Mouse (Mus musculus) midbrain, postnatal 0 days (tissue): ENCODE measurements around the gene Lrrc3c. TPM values are rescaled to one million over a fixed set of nuclear protein-coding genes. Genes with fewer than 3 reads are reported as not detected.

ENCODE experiments used
- ATAC-seq: fragments of 200-750 bp; cut with Nextera tagmentation; 2 replicates; pipeline ENCODE4 v1.8.0; 2017; ENCODE audit warnings: moderate number of reproducible peaks, mild to moderate bottlenecking, moderate TSS enrichment, moderate library complexity; ENCODE audit not compliant: low FRiP score
- DNase-seq: peaks from one replicate; pipeline ENCODE4 v3.0.0-alpha.2; 2015; ENCODE audit warnings: low spot score
- H3K27ac ChIP-seq: fragments of 300-500 bp; sonication (generic); 2 replicates; pipeline ENCODE4 v1.5.1; 2014; ENCODE audit warnings: low read depth, mild to moderate bottlenecking, low read length, mixed read lengths
- H3K27me3 ChIP-seq: fragments of 300-500 bp; sonication (generic); 2 replicates; pipeline ENCODE4 v1.6.1; 2014; ENCODE audit warnings: low read length, control low read depth, mixed read lengths; ENCODE audit not compliant: insufficient read depth
- H3K36me3 ChIP-seq: fragments of 300-500 bp; sonication (generic); 2 replicates; pipeline ENCODE4 v1.6.1; 2014; ENCODE audit warnings: low read length, control low read depth, mixed read lengths; ENCODE audit not compliant: insufficient read depth
- H3K4me1 ChIP-seq: fragments of 300-500 bp; sonication (generic); 2 replicates; pipeline ENCODE4 v1.6.1; 2014; ENCODE audit warnings: mild to moderate bottlenecking, control low read depth, antibody characterized with exemption, low read length, mixed read lengths; ENCODE audit not compliant: insufficient read depth
- H3K4me2 ChIP-seq: fragments of 300-500 bp; sonication (generic); 2 replicates; pipeline ENCODE4 v1.6.1; 2014; ENCODE audit warnings: low read depth, mild to moderate bottlenecking, low read length, mixed read lengths; ENCODE audit not compliant: poor library complexity, severe bottlenecking
- H3K4me3 ChIP-seq: fragments of 300-500 bp; sonication (generic); 2 replicates; pipeline ENCODE4 v1.5.1; 2014; ENCODE audit warnings: low read depth, mild to moderate bottlenecking, low read length, moderate library complexity
- H3K9ac ChIP-seq: fragments of 300-500 bp; sonication (generic); replicated peaks from 2 replicates; pipeline ENCODE4 v1.6.1; 2014; ENCODE audit warnings: mild to moderate bottlenecking, low read length, moderate library complexity, mixed read lengths; ENCODE audit not compliant: poor library complexity, severe bottlenecking
- H3K9me3 ChIP-seq: fragments of 300-500 bp; sonication (generic); 2 replicates; pipeline ENCODE4 v1.6.1; 2016; ENCODE audit warnings: low read length, control low read depth
- CTCF ChIP-seq: IDR thresholded peaks from 2 replicates; pipeline ENCODE4 v1.5.1; 2016; ENCODE audit warnings: antibody characterized with exemption, mild to moderate bottlenecking
- WGBS: fragments of 180-500 bp; shearing (Covaris S2); extraction: QIAGEN DNeasy Blood & Tissue Kit; methylation state at CpG from one replicate; pipeline ENCODE4 v1.1.7; 2014; 5-methylcytosine and 5-hydroxymethylcytosine counted together
- polyA plus RNA-seq: library from polyadenylated mRNA; unstranded; fragments of >200 nt; fragmentation: Nextera tagmentation; extraction: Ambion mirVana; gene quantifications from 2 replicates; pipeline ENCODE4 v1.2.1, GENCODE M21; 2015
- total RNA-seq: library from RNA; depleted of rRNA; stranded (reverse); fragments of >200 nt; gene quantifications from 2 replicates; pipeline ENCODE4 v1.2.3, GENCODE M21; 2014; rRNA removed

Lrrc3c gene
- total and polyA plus RNA-seq, 2 experiments from 2014 or later, result not detected

- Histone ChIP-seq H3K27me3 (no peaks in the 10 kb centered on the region), H3K9ac (no peak overlapping the region), H3K4me1 (no peaks in the 10 kb centered on the region), H3K36me3 (no peaks in the 10 kb centered on the region), H3K4me3 (no peak overlapping the region), H3K27ac (no peak overlapping the region), H3K9me3 (no peaks in the 10 kb centered on the region), H3K4me2 (no peak overlapping the region)
- no peak for DNase-seq
- no peak for TF ChIP-seq CTCF
- WGBS, result 76% methylated on average over 3 of the region's 3 CpGs
- ATAC-seq, result no peak
These were observed 46.7 kb downstream of the Lrrc3c start for GRCm38 (mm10) chr11:98644757-98645156.

GRCm38 (mm10) chr11:98645946-98646345 lies 47.9 kb downstream of the Lrrc3c start:
- WGBS, result 88% methylated on average over 2 of the region's 2 CpGs
- no peak for TF ChIP-seq CTCF
- H3K9ac ChIP-seq, result no peak overlapping the region
- no peaks in the 10 kb centered on the region for H3K27me3 ChIP-seq
- no peak for DNase-seq
- H3K36me3 ChIP-seq, result no peaks in the 10 kb centered on the region
- no peak overlapping the region for H3K4me3 ChIP-seq
- ATAC-seq, result no peak
- H3K9me3 ChIP-seq, result no peaks in the 10 kb centered on the region
- no peak overlapping the region for H3K27ac ChIP-seq
- H3K4me2 ChIP-seq, result no peak overlapping the region
- H3K4me1 ChIP-seq, result no peaks in the 10 kb centered on the region

- Histone ChIP-seq H3K36me3 (no peaks in the 10 kb centered on the region), H3K4me2 (no peak within 1 kb of the TSS), H3K9ac (no peak within 1 kb of the TSS), H3K27me3 (no peaks in the 10 kb centered on the region), H3K27ac (no peak within 1 kb of the TSS), H3K4me1 (no peaks in the 10 kb centered on the region), H3K4me3 (no peak within 1 kb of the TSS), H3K9me3 (no peaks in the 10 kb centered on the region)
- ATAC-seq, result no peak
- no peak for DNase-seq
- WGBS, result 54% methylated on average over 2 of the region's 2 CpGs
- no peak for TF ChIP-seq CTCF
These were observed 48.4 kb downstream of the Lrrc3c start, which contains the start of gene Gsdma2 for GRCm38 (mm10) chr11:98646459-98646858. Gsdma2 (plus strand) TSS chr11:98646759.

Other genes starting within 250 kb of the Lrrc3c start
- gene Ppp1r1b, start 249.9 kb upstream of the Lrrc3c start, total RNA-seq, result 1.8 and 5.0 TPM in 2 replicates
- gene Ppp1r1b, start 249.9 kb upstream of the Lrrc3c start, polyA plus RNA-seq, result 4.2 and 5.3 TPM in 2 replicates
- 31.2 and 56.1 TPM in 2 replicates for gene Stard3, start 239.9 kb upstream of the Lrrc3c start, total RNA-seq
- gene Stard3, start 239.9 kb upstream of the Lrrc3c start, polyA plus RNA-seq, result 23.8 and 28.2 TPM in 2 replicates
- not detected in 2 replicates for gene Tcap, start 214.5 kb upstream of the Lrrc3c start, total RNA-seq
- gene Tcap, start 214.5 kb upstream of the Lrrc3c start, polyA plus RNA-seq, result not detected in 2 replicates
- gene Pnmt, start 211.8 kb upstream of the Lrrc3c start, total RNA-seq, result 1.1 and 4.3 TPM in 2 replicates
- 3.4 and 3.9 TPM in 2 replicates for gene Pnmt, start 211.8 kb upstream of the Lrrc3c start, polyA plus RNA-seq
- 10.1 and 10.9 TPM in 2 replicates for gene Pgap3, start 197.8 kb upstream of the Lrrc3c start, total RNA-seq
- 7.0 and 7.7 TPM in 2 replicates for gene Pgap3, start 197.8 kb upstream of the Lrrc3c start, polyA plus RNA-seq
- gene Erbb2, start 185.8 kb upstream of the Lrrc3c start, total RNA-seq, result 8.1 and 9.4 TPM in 2 replicates
- 3.9 and 4.5 TPM in 2 replicates for gene Erbb2, start 185.8 kb upstream of the Lrrc3c start, polyA plus RNA-seq
- gene Mien1, start 159.3 kb upstream of the Lrrc3c start, total RNA-seq, result 68.3 and 79.2 TPM in 2 replicates
- 243 and 246 TPM in 2 replicates for gene Mien1, start 159.3 kb upstream of the Lrrc3c start, polyA plus RNA-seq
- gene Grb7, start 151.9 kb upstream of the Lrrc3c start, total RNA-seq, result 0.71 and 0.82 TPM in 2 replicates
- gene Grb7, start 151.9 kb upstream of the Lrrc3c start, polyA plus RNA-seq, result 1.00 and 1.3 TPM in 2 replicates
- gene Ikzf3, start 52.3 kb upstream of the Lrrc3c start, total RNA-seq, result 0.05 TPM in 1 of 2 replicates, not detected in the other
- 0.16 TPM in 1 of 2 replicates, not detected in the other for gene Ikzf3, start 52.3 kb upstream of the Lrrc3c start, polyA plus RNA-seq
- gene Zpbp2, start 47.2 kb upstream of the Lrrc3c start, total RNA-seq, result 0.24 TPM in 1 of 2 replicates, not detected in the other
- gene Zpbp2, start 47.2 kb upstream of the Lrrc3c start, polyA plus RNA-seq, result 0.36 and 0.39 TPM in 2 replicates
- gene Ormdl3, start 10.9 kb upstream of the Lrrc3c start, total RNA-seq, result 104 and 115 TPM in 2 replicates
- 108 and 111 TPM in 2 replicates for gene Ormdl3, start 10.9 kb upstream of the Lrrc3c start, polyA plus RNA-seq
- not detected in 2 replicates for gene Gm12355, start 27.4 kb downstream of the Lrrc3c start, total RNA-seq
- gene Gm12355, start 27.4 kb downstream of the Lrrc3c start, polyA plus RNA-seq, result 0.28 and 0.44 TPM in 2 replicates
- not detected in 2 replicates for gene Gsdma3, start 28.1 kb downstream of the Lrrc3c start, total RNA-seq
- gene Gsdma3, start 28.1 kb downstream of the Lrrc3c start, polyA plus RNA-seq, result not detected in 2 replicates
- gene Gsdma2, start 48.5 kb downstream of the Lrrc3c start, total RNA-seq, result not detected in 2 replicates
- gene Gsdma2, start 48.5 kb downstream of the Lrrc3c start, polyA plus RNA-seq, result 0.12 and 0.15 TPM in 2 replicates
- gene Gsdma, start 66.1 kb downstream of the Lrrc3c start, total RNA-seq, result 0.05 TPM in 1 of 2 replicates, not detected in the other
- 0.11 TPM in 1 of 2 replicates, not detected in the other for gene Gsdma, start 66.1 kb downstream of the Lrrc3c start, polyA plus RNA-seq
- 114 and 129 TPM in 2 replicates for gene Psmd3, start 84.3 kb downstream of the Lrrc3c start, total RNA-seq
- gene Psmd3, start 84.3 kb downstream of the Lrrc3c start, polyA plus RNA-seq, result 182 and 183 TPM in 2 replicates
- gene Csf3, start 103.0 kb downstream of the Lrrc3c start, total RNA-seq, result not detected in 2 replicates
- not detected in 2 replicates for gene Csf3, start 103.0 kb downstream of the Lrrc3c start, polyA plus RNA-seq
- 66.6 and 81.2 TPM in 2 replicates for gene Med24, start 131.1 kb downstream of the Lrrc3c start, total RNA-seq
- gene Med24, start 131.1 kb downstream of the Lrrc3c start, polyA plus RNA-seq, result 52.2 and 59.8 TPM in 2 replicates
- 774 and 843 TPM in 2 replicates for gene Thra, start 142.3 kb downstream of the Lrrc3c start, total RNA-seq
- gene Thra, start 142.3 kb downstream of the Lrrc3c start, polyA plus RNA-seq, result 165 and 182 TPM in 2 replicates
- 7.1 and 11.0 TPM in 2 replicates for gene Nr1d1, start 177.0 kb downstream of the Lrrc3c start, total RNA-seq
- gene Nr1d1, start 177.0 kb downstream of the Lrrc3c start, polyA plus RNA-seq, result 12.3 and 14.3 TPM in 2 replicates
- gene Msl1, start 197.2 kb downstream of the Lrrc3c start, total RNA-seq, result 88.3 and 107 TPM in 2 replicates
- 22.3 and 25.8 TPM in 2 replicates for gene Msl1, start 197.2 kb downstream of the Lrrc3c start, polyA plus RNA-seq
- gene Casc3, start 206.6 kb downstream of the Lrrc3c start, total RNA-seq, result 29.4 and 32.2 TPM in 2 replicates
- 34.0 and 39.7 TPM in 2 replicates for gene Casc3, start 206.6 kb downstream of the Lrrc3c start, polyA plus RNA-seq
- gene Rapgefl1, start 238.5 kb downstream of the Lrrc3c start, total RNA-seq, result 39.0 and 40.8 TPM in 2 replicates
- gene Rapgefl1, start 238.5 kb downstream of the Lrrc3c start, polyA plus RNA-seq, result 10.9 and 11.4 TPM in 2 replicates